Mouse (Mus musculus): ENCODE data around the gene Sepsecs.

Sepsecs gene

GRCm38 (mm10) chr5:52611315-52611895 is 58.1 kb downstream of the Sepsecs start:
- no peak for DNase-seq (ENCODE audit: inconsistent age in 2 of 2, low spot score in 1 of 2)

GRCm38 (mm10) chr5:52610306-52610705 is 59.2 kb downstream of the Sepsecs start:
- DNase-seq (ENCODE audit: inconsistent age in 2 of 2, low spot score in 1 of 2): no peak

- DNase-seq (ENCODE audit: inconsistent age in 2 of 2, low spot score in 1 of 2): no peak
Observed at GRCm38 (mm10) chr5:52609672-52610071, 59.8 kb downstream of the Sepsecs start.

GRCm38 (mm10) chr5:52604582-52605041 is 64.9 kb downstream of the Sepsecs start:
- DNase-seq (ENCODE audit: inconsistent age in 2 of 2, low spot score in 1 of 2): no peak

GRCm38 (mm10) chr5:52590612-52591011 is 78.9 kb downstream of the Sepsecs start:
- DNase-seq (ENCODE audit: inconsistent age in 2 of 2, low spot score in 1 of 2): no peak
